Mouse (Mus musculus) ES-E14 (cell line): ENCODE data around the gene Dytn. TPM values are rescaled to one million over a fixed set of nuclear protein-coding genes. Genes with fewer than 3 reads are reported as not detected.
"Not testable (repeated sequence)": the region's sequence is repeated elsewhere in the genome, so short reads cannot be mapped to it uniquely, and the experiment has no call there.

Source experiments
- DNase-seq: peaks from one replicate; pipeline ENCODE4 v3.0.0-alpha.2; 2013; ENCODE audit warnings: low read depth, low spot score
- H3K27ac ChIP-seq: 2 replicates; pipeline ENCODE4 v1.5.1; 2012; ENCODE audit warnings: low read depth, mild to moderate bottlenecking, low read length, moderate library complexity, mixed read lengths; ENCODE audit not compliant: poor library complexity, insufficient read depth, severe bottlenecking
- H3K36me3 ChIP-seq: 2 replicates; pipeline ENCODE4 v1.6.1; 2012; ENCODE audit warnings: mild to moderate bottlenecking, low read length, moderate library complexity, mixed read lengths; ENCODE audit not compliant: control insufficient read depth, poor library complexity, insufficient read depth, severe bottlenecking
- H3K4me1 ChIP-seq, 2 experiments: fragments of 150-350 bp in 1 of 2; sonication (generic) in 1 of 2; 2 replicates each; pipeline ENCODE4 v1.6.1; 2012; ENCODE audit warnings: low read length in 2 of 2, mild to moderate bottlenecking in 1 of 2, mixed read lengths in 1 of 2; ENCODE audit not compliant: control insufficient read depth in 2 of 2, insufficient read depth in 2 of 2, poor library complexity in 1 of 2
- H3K4me3 ChIP-seq, 2 experiments: fragments of 150-350 bp in 1 of 2; sonication (generic) in 1 of 2; 2 replicates each; pipeline ENCODE4 v1.5.1; 2012; ENCODE audit warnings: low read length in 2 of 2, low read depth in 1 of 2, mild to moderate bottlenecking in 1 of 2, mixed read lengths in 1 of 2; ENCODE audit not compliant: insufficient read depth in 1 of 2, poor library complexity in 1 of 2, severe bottlenecking in 1 of 2
- H3K9ac ChIP-seq: 2 replicates; pipeline ENCODE4 v1.6.1; 2012; ENCODE audit warnings: low read depth, mild to moderate bottlenecking, low read length, mixed read lengths; ENCODE audit not compliant: poor library complexity, insufficient read depth, severe bottlenecking
- H3K9me3 ChIP-seq: fragments of 150-350 bp; sonication (generic); 2 replicates; pipeline ENCODE4 v1.6.1; 2012; ENCODE audit warnings: low read depth, mild to moderate bottlenecking, low read length; ENCODE audit not compliant: control insufficient read depth, insufficient read depth
- CHD2 ChIP-seq: IDR thresholded peaks from 2 replicates; pipeline ENCODE4 v1.6.1; 2014; ENCODE audit warnings: mild to moderate bottlenecking, low read depth, low read length, inconsistent platforms
- HCFC1 ChIP-seq: IDR thresholded peaks from 2 replicates; pipeline ENCODE4 v1.6.1; 2012; ENCODE audit warnings: low read length, inconsistent platforms, borderline replicate concordance; ENCODE audit not compliant: insufficient read depth
- MAFK ChIP-seq: IDR thresholded peaks from 2 replicates; pipeline ENCODE4 v1.6.1; 2014; ENCODE audit warnings: mild to moderate bottlenecking, low read depth, low read length, inconsistent platforms; ENCODE audit not compliant: insufficient read depth
- ZC3H11A ChIP-seq: IDR thresholded peaks from 2 replicates; pipeline ENCODE4 v1.6.1; 2012; ENCODE audit warnings: low read depth, mild to moderate bottlenecking, inconsistent platforms, low read length, borderline replicate concordance
- ZNF384 ChIP-seq: IDR thresholded peaks from 2 replicates; pipeline ENCODE4 v1.6.1; 2012; ENCODE audit warnings: low read depth, low read length, inconsistent platforms
- in situ Hi-C, 2 experiments: fragments of 600-800 bp; cut with MboI; formaldehyde crosslinking; loops; one replicate each; pipeline ENCODE4 v1.15.1; 2025; ENCODE audit warnings: low sequenced_read_pairs in 2 of 2, inconsistent platforms in 1 of 2; ENCODE audit not compliant: unreplicated experiment in 2 of 2
- total RNA-seq: library from RNA; depleted of rRNA; stranded (reverse); fragments of 300-350 nt; gene quantifications from 2 replicates; pipeline ENCODE4 v1.2.3, GENCODE M21; 2012

Gene Dytn
- total RNA-seq, 1 experiment: not detected

GRCm38 (mm10) chr1:63658016-63658415 is 28.7 kb downstream of the Dytn start:
- peak; percentile 73 for DNase-seq
- Histone ChIP-seq H3K9ac (no peak overlapping the region), H3K4me1 (no peaks in the 10 kb centered on the region), H3K9me3 (no peaks in the 10 kb centered on the region), H3K36me3 (no peaks in the 10 kb centered on the region), H3K27ac (no peak overlapping the region), H3K4me3 (no peak overlapping the region)
- no peak for TF ChIP-seq HCFC1
- peak; percentile 84; the same call in 1 of the 2 replicates for TF ChIP-seq ZC3H11A
- no peak for TF ChIP-seq CHD2
- in situ Hi-C loops: loop anchor here (5.0 to 25.0 kb wide), 3 partner anchors 779 to 1054 kb away; no protein-coding TSS in a partner anchor

DNA sequence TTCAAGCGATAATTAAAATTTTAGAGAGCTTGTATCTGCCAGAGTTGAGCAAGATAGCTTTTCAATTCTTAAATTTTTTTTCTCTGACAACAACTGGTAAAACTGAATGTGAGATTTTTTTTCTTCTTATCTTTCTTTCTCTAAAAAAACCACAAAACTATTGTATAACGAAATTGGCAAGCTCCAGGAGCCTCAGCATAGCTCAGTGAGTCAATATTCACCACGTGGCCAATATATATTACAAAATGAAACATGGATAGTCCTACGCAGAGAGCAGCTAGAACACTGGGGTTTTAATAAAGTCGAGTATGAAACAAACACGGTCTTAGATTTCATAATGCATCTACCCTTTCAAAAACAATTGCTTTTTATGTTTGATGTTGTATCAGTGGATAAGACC is 46.8 kb downstream of the Dytn start:
- DNase-seq: no peak
- in situ Hi-C loops: no loop called here
- no peak overlapping the region for H3K27ac ChIP-seq
- no peak overlapping the region for H3K4me3 ChIP-seq
- TF ChIP-seq ZNF384 (no peak), ZC3H11A (no peak), CHD2 (no peak), HCFC1 (no peak), MAFK (no peak)
- H3K4me1 ChIP-seq: no peaks in the 10 kb centered on the region
- no peaks in the 10 kb centered on the region for H3K9me3 ChIP-seq
- H3K9ac ChIP-seq: no peak overlapping the region
- H3K36me3 ChIP-seq: no peaks in the 10 kb centered on the region

DNA sequence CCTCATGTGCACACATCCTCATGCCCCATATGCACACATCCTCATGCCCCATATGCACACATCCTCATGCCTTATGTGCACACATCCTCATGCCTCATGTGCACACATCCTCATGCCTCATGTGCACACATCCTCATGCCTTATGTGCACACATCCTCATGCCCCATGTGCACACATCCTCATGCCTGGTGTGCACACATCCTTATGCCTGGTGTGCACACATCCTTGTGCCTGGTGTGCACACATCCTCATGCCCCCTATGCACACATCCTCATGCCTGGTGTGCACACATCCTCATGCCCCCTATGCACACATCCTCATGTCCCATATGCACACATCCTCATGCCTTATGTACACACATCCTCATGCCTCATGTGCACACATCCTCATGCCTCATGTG is 56.3 kb downstream of the Dytn start:
- H3K9ac ChIP-seq, H3K36me3 ChIP-seq, H3K27ac ChIP-seq, H3K4me3 ChIP-seq, H3K9me3 ChIP-seq, H3K4me1 ChIP-seq, DNase-seq, in situ Hi-C loops: not testable (repeated sequence)

- no peak overlapping the region for H3K27ac ChIP-seq
- no peak for DNase-seq
- TF ChIP-seq ZC3H11A (no peak), HCFC1 (no peak), MAFK (no peak), CHD2 (no peak), ZNF384 (no peak)
These were observed 58.5 kb downstream of the Dytn start for GRCm38 (mm10) chr1:63628211-63628610.

GRCm38 (mm10) chr1:63615668-63616067 is 71.1 kb downstream of the Dytn start, which contains the start of gene Gm39653:
Gene Gm39653 (plus strand): TSS chr1:63615968.
- TF ChIP-seq CHD2 (no peak), MAFK (no peak), ZNF384 (no peak), ZC3H11A (no peak), HCFC1 (no peak)
- H3K36me3 ChIP-seq: no peaks in the 10 kb centered on the region
- no peak for DNase-seq
- H3K9me3 ChIP-seq: 0 out of 2 replicates have a peak, but pooled peaks cover 1% of the 10 kb centered on the region
- 0 out of 4 replicates have a peak, but pooled peaks cover 0 to 1% of the 10 kb centered on the region in 2 experiments for H3K4me1 ChIP-seq
- no peak within 1 kb of the TSS for H3K4me3 ChIP-seq
- H3K9ac ChIP-seq: no peak within 1 kb of the TSS
- no peak within 1 kb of the TSS for H3K27ac ChIP-seq
- in situ Hi-C loops: no loop called here

More at GRCm38 (mm10) chr1:63628211-63628610, 58.5 kb downstream of the Dytn start:
- Histone ChIP-seq H3K9ac (no peak overlapping the region), H3K4me1 (no peaks in the 10 kb centered on the region), H3K9me3 (no peaks in the 10 kb centered on the region), H3K4me3 (no peak overlapping the region), H3K36me3 (no peaks in the 10 kb centered on the region)
- in situ Hi-C loops: no loop called here
